Mouse (Mus musculus): ENCODE results near the gene Lyz2. TPM values are rescaled to one million over a fixed set of nuclear protein-coding genes. Genes with fewer than 3 reads are reported as not detected.
"Not testable (repeated sequence)": the region's sequence is repeated elsewhere in the genome, so short reads cannot be mapped to it uniquely, and the experiment has no call there.

Gene Lyz2
- total RNA-seq (2021), result 100 to 1,000 TPM; 118 to 132 TPM

DNA sequence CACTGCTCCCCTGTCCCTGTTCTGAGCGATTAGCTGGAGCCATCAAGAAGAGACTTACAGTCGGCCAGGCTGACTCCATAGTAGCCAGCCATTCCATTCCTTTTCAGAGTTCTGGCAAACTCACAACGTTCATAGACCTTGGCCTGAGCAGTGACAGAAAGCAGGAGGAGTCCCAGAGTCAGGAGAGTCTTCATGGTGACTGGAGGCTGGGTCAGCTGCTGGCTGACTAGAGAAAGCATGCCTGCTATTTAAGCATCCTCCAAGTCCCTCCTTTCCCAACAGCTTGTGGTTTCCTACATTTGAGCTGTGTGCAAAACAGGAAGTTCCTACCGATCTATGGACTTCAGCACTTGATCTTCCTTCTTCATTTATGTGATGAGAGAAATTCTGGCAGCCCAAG, at the start of gene Lyz2:
TSS of gene Lyz2 (minus strand) at position 273 of the 400 bp plus-strand sequence.
- DNase-seq (ENCODE audit: low spot score), result no peak
- intact Hi-C loops (cut with DNase I), result no loop called here

DNA sequence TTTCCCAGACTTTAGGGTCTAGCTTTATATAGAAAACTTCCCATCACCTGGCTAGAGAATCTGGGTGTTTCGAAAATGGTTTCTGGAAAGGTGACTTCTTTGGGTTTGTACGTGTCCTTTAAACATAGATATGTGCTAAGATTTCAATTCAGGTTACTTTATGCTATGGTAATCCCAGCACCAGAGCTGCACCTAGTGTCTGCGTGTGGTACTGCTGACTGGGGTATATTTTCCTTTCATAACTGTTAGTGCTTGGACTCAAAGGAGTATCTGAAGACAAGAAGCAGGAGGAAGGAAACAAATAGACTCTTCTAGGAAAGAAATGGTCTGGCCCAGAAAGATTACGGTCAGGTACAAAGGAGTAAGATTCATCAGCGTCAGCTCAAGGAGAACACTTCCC, 48.4 kb upstream of the Lyz2 start:
- DNase-seq (ENCODE audit: low spot score), result no peak
- intact Hi-C loops (cut with DNase I), result loop anchor here (5.0 kb wide), 1 partner anchor 58 kb away; no protein-coding TSS in a partner anchor

DNA sequence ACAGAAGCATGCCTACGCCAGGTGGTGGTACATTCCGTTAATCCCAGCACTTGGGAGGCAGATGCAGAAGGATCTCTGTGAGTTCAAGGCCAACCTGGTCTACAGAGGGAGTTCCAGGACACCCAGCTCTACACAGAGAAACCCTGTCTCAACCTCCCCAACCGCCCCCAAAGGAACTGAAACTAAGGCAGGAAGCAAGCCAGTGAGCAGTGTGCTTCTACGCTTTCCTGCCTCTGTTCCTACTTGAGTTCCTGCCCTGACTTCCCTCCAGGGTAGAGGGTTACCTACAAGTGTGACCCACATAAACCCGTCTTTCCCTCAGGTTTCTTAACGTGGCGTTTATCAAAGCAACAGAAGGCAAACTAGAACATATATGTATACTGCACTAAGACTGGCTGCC, 41.7 kb upstream of the Lyz2 start:
- no peak for DNase-seq (ENCODE audit: low spot score)

DNA sequence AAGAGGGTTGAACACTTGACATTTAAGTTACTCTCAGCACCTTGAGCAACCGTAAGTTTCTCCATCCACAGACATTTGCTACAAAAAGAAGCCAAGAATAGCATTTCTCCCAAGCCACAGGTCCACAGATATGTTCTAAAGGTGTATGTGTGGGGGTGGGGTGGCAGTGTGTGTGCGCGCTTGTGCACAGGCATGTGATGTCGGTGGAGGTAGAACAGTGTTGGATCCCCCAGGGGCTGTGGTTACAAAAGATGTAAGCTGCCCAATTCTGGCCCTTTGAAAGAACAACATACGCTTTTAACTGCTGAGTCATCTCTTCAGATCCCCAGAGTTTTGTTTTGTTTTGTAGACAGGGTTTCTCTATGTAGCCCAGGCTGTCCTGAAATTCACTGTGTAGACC, 40.5 kb upstream of the Lyz2 start:
- intact Hi-C loops (cut with DNase I), result no loop called here
- DNase-seq (ENCODE audit: low spot score), result no peak

More for the DNA sequence above, 41.7 kb upstream of the Lyz2 start:
- intact Hi-C loops (cut with DNase I), result no loop called here

DNA sequence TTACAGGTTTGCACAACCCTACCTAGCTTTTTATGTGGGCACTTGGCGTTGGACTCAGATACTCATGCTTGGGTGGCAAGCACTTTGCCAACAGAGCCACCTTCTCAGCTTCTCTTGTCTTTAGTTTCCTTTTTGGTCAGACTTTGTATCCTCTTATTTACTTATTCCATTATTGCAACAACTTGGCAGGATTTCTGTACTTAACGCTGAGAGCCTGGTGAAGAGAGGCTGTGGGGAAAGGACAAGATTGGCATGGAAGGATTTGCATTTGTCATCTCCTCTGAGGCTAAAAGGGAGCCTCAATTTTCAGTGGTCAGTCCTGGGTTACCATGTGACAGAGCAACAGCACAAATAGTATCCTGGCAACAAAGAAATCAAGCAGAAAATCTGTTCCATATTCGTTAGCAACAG, 38.5 kb upstream of the Lyz2 start:
- DNase-seq (ENCODE audit: low spot score), result no peak
- intact Hi-C loops (cut with DNase I), result no loop called here

DNA sequence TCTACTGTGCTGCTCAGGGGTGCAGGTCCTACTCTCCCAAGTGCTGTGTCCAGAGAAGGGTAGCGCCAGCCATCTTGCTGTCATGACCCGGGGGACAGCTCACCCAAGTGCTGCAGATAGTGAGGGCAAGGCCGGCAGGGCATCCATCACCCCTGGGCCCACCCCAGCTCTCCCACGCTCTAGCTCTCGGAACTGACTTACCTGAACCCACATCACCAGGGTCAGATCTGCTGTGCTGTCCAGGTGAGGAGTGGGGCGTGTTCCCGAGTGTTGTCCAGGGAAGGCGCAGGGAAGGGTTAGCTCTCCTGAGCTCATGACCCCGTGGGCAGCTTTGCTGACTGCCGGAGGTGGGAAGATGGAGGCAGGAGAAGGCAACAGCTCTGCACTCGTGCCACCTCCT, 34.3 kb upstream of the Lyz2 start:
- intact Hi-C loops (cut with DNase I), result no loop called here
- DNase-seq (ENCODE audit: low spot score), result no peak

DNA sequence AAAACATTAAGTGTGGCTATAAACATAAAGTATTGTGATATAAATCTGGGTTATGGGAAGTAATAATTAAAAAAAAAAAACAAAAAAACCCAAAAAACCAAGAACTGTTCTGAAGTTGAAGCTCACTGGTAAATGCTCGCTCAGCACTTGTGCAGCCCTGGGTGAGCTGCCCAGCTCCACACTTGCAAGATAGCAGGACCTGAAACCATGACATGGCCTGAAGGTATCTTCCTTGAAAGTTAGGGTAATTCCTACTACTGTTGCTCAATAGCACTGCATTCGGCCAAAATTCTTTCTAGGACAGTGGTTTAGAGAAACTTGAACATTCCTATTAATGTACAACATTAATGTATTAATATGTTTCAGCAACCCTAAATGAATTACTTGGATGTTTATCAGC, 31.0 kb upstream of the Lyz2 start:
- intact Hi-C loops (cut with DNase I), result no loop called here
- DNase-seq (ENCODE audit: low spot score), result no peak

DNA sequence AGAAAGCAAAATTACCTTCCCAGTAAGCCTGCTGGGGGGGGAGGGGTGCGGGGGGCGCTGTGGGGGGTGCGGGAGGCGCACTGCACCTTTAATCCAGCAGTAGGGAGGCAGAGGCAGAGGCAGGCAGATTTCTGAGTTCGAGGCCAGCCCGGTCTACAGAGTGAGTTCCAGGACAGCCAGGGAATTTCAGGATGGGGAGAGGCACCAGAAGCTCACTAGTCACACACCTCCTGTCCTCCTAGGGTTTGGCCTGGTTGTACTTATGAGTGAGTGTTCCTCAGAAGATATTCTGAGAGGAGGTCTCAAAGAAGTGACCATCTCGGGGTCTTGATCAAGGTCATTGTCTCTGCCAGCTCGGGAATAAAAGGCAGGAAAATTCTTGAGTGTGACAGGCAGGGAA, 30.0 kb upstream of the Lyz2 start:
- intact Hi-C loops (cut with DNase I), result no loop called here
- DNase-seq (ENCODE audit: low spot score), result no peak

DNA sequence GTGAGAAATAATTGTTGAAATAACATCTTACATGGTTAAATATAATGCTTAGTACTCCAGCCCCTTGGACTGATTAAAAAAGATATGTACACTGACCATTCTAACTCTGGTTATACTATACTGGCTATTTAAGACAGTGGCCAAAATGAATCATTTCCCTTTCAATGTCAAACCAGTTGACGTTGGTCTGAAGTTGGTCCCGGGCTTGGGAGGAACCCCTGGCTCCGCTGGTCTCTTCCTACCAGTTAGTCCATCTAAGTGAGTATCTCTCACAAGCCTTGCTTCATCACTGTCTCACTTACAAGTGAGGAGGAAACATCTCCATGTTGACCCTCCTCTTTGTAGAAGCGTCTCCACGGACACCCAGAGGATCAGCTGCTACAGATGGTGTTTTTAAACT, 22.2 kb upstream of the Lyz2 start:
- DNase-seq (ENCODE audit: low spot score), result no peak

DNA sequence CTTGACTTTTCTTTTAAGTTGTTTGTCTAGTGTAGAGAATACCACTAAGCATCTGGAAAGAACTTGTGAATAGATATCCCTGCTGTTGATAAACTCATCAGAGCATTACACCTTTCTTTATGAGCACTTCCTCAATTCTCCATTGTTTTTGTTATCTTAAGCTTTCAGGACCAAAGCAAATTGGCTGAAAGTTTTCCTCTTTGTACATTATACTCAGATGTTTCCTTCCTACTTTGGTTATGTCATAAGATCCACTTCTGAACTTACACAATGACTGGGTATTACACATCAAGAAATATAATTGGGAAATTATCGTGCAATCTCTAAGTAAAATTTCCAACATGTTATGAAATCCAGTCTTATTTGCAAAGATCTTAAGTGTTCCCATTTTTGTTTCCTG, 19.6 kb upstream of the Lyz2 start:
- DNase-seq (ENCODE audit: low spot score), result no peak
- intact Hi-C loops (cut with DNase I), result no loop called here

More for the DNA sequence above, 22.2 kb upstream of the Lyz2 start:
- intact Hi-C loops (cut with DNase I), result no loop called here

DNA sequence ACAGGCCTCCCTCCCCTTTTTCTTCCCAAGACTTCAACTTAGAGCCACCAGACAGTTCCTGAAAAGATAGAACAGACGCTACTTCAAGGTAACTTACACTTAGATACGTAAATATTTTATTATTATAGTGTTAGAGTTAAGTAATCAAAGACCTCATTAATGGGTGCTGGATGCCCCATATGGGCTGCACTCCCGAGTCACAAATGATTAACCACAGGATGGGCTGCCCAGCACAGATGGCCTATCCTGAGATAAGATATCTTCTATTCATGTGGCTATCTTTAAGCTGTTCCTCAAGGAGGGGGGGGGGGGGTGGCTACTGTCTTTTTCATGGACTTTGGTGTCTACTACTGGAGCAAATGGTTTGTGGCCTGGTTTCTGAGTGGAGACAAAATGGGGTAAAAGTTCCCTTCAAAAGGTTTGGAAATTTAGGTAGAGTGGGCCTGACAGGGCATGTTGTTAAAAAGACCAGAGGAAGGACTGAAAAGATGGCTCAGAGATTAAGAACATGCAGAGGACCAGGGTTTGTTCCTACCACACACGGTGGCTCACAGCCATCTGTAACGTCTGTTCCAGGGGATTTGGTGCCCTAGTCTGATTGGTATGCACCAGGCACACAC, 17.9 kb upstream of the Lyz2 start:
- intact Hi-C loops (cut with DNase I), result no loop called here

DNA sequence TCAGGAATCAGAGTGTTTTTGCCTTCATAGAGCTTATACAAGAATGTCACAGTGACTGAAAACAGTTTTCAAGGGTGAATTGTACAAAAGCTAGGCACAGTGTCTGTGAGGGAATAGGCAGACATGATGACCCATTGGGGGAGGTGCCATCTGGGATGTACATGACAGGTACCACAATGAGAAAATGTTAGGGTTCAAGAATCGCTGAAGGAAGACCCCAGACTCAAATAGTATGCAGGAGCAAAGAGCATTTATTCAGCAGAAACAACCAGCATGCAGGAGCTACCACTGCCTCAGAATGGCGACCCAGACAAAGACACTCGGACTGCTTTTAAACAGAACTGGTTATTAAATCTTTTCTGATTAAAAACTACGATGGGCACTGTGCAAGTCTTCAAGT, 17.0 kb upstream of the Lyz2 start:
- intact Hi-C loops (cut with DNase I), result no loop called here
- DNase-seq (ENCODE audit: low spot score), result no peak

More for the DNA sequence above, 17.9 kb upstream of the Lyz2 start:
- DNase-seq (ENCODE audit: low spot score), result no peak

DNA sequence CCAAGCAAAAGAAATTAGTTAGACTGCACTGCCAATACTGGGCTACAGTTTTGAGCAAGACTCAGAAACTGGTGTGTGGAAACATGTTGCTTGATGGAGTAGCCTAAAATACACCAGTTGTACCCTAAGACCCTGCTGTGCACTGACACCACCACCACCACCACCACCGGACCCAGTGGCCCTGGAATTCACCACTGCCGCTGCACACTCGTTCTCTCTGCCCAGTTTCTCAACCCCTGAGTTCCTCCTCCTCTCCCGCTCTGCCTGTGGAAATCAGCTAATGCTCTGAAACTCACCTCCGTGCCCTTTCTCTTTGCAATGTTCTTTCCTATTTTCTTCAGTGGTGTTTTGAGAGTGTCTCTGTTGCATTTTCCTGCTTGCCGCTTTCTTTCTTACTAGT, 16.2 kb upstream of the Lyz2 start:
- DNase-seq (ENCODE audit: low spot score), result no peak
- intact Hi-C loops (cut with DNase I), result no loop called here

DNA sequence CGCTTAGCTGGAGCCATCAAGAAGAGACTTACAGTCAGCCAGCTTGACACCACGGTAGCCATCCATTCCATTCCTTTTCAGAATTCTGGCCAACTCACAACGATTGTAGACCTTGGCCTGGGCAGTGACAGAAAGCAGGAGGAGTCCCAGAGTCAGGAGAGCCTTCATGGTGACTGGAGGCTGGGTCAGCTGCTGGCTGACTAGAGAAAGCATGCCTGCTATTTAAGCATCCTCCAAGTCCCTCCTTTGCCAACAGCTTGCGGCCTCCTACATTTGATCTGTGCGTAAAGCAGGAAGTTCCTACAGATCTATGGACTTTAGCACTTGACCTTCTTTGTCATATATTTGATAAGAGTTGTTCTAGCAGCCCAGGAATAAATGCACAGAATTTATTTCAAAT, 10.6 kb upstream of the Lyz2 start, which contains the start of gene Lyz1:
TSS of gene Lyz1 (minus strand) at position 198 of the 400 bp plus-strand sequence.
- no peak for DNase-seq (ENCODE audit: low spot score)
- intact Hi-C loops (cut with DNase I), result no loop called here

DNA sequence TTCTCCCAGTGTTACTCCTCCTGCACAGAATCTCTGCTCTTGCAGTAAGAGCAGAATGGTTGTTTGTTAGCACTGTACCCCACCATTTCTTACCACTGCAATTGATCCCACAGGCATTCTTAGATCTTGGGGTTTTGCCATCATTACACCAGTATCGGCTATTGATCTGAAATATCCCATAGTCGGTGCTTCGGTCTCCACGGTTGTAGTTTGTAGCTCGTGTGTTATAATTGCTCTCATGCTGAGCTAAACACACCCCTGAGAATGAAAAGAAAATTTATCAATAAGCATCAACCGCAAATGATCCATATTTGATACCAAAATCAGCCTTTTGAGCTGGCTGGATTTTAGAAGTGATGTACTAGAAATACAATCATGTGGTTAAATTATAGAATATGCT, 8.8 kb upstream of the Lyz2 start:
- intact Hi-C loops (cut with DNase I); DNase-seq (ENCODE audit: low spot score): not testable (repeated sequence)

DNA sequence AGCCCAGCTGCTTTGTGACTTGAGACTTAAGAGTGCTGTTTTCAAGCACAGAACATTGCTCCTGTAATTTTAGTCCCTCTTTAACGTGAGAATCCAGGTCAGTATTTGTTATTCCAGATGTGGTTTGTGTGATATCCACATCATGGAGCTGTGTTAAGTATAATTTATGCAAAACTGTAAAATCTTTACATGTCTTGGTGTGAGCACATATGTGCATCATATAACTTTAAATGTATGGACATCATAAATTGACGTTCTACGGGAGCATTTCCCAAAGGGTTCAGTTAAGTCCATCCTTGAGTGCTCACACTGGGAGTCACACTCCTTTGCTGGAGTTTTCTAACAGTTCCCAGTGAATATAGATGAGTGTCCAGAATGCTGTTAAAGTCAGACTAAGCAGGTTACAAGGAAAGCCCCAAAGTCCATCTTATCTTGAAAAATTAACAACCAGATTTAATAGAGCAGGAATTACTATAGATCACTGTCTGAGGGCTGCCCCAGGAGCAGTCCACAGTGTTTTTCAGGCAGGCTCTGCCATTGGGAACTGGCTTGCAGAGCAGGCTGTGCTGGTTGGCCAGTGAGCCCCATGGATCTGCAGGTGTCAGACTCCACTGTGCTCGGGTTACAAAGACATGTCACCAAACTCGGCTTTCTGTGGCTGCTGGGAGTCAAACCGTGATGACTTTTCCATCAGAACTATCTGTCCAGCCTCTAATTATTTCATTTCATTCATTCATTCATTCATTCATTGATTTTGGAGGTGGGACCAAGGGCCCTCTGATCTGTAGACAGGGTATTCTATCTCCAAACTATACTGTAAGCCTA, 8.1 kb upstream of the Lyz2 start:
- intact Hi-C loops (cut with DNase I), result no loop called here
- no peak for DNase-seq (ENCODE audit: low spot score)

DNA sequence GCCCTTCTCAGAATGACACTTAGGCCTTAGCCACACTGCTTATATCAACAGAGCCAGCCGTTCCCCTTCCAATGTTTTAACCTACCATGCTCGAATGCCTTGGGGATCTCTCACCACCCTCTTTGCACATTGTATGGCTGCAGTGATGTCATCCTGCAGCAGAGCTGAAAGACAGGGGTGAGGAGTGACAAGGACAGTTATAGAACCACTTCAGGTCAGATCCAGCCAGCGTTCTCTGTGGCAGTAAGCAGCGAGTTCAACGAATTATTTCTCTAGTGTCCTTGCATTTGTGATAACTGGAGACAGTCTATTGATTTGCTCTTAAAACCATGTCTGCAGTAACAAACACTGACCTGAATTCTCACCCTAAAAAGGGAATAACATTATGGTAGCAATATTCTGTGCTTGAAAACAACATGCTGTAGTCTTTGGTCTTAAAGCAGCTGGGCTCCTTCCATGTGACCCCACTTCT, 6.9 kb upstream of the Lyz2 start:
- intact Hi-C loops (cut with DNase I); DNase-seq (ENCODE audit: low spot score): not testable (repeated sequence)

DNA sequence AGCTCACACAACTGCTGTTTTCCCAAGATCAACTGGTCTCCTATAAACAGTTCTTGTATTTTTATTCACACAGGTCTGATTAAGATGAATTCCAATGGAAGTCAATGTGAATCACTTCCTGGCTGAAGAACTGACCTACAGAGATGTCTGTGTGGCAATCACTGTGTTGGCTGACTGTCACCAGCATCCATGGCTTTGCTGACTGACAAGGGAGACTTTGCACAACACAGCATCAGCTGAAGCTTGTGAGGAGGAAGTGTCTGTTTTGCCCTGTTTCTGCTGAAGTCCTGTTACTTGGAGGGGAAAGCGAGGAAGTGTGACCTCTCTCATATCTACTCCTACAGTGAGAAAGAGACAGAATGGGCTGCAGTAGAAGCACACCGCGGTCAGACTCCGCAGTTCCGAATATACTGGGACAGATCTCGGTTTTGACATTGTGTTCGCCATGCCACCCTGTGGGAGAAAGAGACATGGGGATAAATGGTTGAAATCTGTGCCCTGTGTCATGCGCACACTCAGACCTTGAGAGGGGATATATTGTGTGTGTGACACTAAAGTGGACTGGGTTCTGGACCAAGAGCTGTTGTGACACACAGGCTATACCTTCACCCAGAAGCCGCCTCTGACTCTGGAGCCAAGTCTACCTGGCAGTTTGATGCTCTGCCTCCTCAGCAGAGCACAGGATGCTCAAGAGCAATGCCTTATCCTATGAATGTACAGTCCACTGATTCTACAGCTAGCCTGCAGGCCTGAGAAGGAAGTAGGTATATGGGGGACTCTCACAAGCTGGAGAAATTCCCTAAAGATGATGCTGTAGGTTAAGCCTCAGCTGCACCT, 6.3 kb upstream of the Lyz2 start:
- no peak for DNase-seq (ENCODE audit: low spot score)

DNA sequence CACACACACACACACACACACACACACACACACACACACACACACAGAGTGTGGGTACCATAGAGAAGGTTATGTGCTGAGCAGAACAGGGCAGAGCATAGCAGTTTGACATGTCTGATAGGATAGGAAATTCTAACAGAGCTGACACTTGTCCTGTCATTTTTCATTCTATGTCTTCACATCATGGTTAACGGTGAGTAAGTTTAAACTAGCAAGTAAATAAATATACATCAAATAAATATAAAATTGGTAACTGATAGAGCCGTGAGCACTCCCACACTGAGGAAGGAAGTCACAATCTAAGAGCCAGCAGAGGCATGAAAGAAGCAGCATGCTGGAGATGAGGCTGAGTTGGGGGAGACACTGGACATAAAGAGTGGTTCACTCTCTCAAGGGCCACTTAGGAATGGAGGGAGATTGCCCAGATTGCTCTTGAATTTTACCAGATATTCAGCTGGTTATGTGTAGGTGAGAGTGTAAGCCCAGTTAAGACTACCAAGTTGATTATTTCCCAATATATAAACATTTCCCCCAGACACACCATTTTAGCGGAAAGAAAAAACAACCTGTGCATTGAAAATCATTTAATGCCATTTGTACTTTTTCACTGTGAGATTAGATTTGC, 5.2 kb upstream of the Lyz2 start:
- intact Hi-C loops (cut with DNase I), result no loop called here
- no peak for DNase-seq (ENCODE audit: low spot score)

More for the DNA sequence above, 6.3 kb upstream of the Lyz2 start:
- intact Hi-C loops (cut with DNase I), result no loop called here

DNA sequence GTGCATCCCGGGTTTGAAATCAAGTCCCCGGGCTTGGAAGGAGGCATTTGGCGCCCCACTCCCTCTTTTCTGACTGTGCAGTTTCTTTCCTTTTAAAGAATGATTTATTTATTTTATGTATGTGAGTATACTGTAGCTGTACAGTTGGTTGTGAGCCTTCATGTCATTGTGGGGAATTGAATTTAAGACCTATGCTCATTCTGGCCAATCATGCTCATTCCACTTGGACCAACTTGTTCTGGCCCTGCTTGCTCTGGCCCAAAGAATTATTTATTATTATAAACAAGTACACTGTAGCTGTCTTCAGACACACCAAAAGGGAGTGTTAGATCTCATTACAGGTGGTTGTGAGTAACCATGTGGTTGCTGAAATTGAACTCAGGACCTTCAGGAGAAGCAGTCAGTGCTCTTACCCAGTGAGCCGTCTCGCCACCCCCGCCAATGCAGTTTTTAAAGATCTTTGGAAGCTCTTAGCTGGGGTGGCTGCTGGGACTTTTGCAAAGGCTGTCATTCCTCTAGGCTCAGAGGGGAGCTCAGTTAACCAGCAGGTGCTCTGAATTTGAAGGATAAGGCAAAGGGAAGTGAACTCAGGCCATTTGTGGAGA, 4.3 kb upstream of the Lyz2 start:
- DNase-seq (ENCODE audit: low spot score), result no peak
- intact Hi-C loops (cut with DNase I), result no loop called here

Data from heart, postnatal 25 days (tissue).